Mouse (Mus musculus) left cerebral cortex, adult 9 months (tissue): ENCODE results near the gene Arhgap9.

Experiments used
- DNase-seq, 2 experiments: peaks; one replicate each; pipeline ENCODE4 v3.0.0; 2022; ENCODE audit warnings: low spot score in 2 of 2

Gene Arhgap9

GRCm38 (mm10) chr10:127321621-127322020 lies at the start of gene Arhgap9:
Gene Arhgap9 (plus strand): TSS chr10:127321964.
- DNase-seq, result no peak

GRCm38 (mm10) chr10:127272371-127272770 lies 49.4 kb upstream of the Arhgap9 start:
- no peak for DNase-seq

GRCm38 (mm10) chr10:127274261-127275022 lies 47.3 kb upstream of the Arhgap9 start:
- DNase-seq, result no peak

GRCm38 (mm10) chr10:127279730-127280129 lies 42.0 kb upstream of the Arhgap9 start:
- DNase-seq, result no peak

GRCm38 (mm10) chr10:127281316-127281715 lies 40.4 kb upstream of the Arhgap9 start:
- DNase-seq, result no peak

GRCm38 (mm10) chr10:127282620-127283215 lies 39.0 kb upstream of the Arhgap9 start:
- no peak for DNase-seq

- DNase-seq, result no peak
These were observed 37.6 kb upstream of the Arhgap9 start for GRCm38 (mm10) chr10:127284105-127284622.

- no peak for DNase-seq
These were observed 36.9 kb upstream of the Arhgap9 start for GRCm38 (mm10) chr10:127284724-127285500.

GRCm38 (mm10) chr10:127285644-127286043 lies 36.1 kb upstream of the Arhgap9 start:
- no peak for DNase-seq

- DNase-seq, result no peak
These were observed 35.6 kb upstream of the Arhgap9 start for GRCm38 (mm10) chr10:127286194-127286593.

GRCm38 (mm10) chr10:127286730-127287129 lies 35.0 kb upstream of the Arhgap9 start:
- DNase-seq, result no peak

- DNase-seq, result no peak
These were observed 34.4 kb upstream of the Arhgap9 start for GRCm38 (mm10) chr10:127287271-127287935.

- no peak for DNase-seq
These were observed 33.8 kb upstream of the Arhgap9 start for GRCm38 (mm10) chr10:127287936-127288293.

- peak in 1 of 2 experiments; percentile 50 for DNase-seq
These were observed 33.4 kb upstream of the Arhgap9 start for GRCm38 (mm10) chr10:127288328-127288799.

GRCm38 (mm10) chr10:127288800-127289572 lies 32.8 kb upstream of the Arhgap9 start, which contains the start of gene Mbd6:
Gene Mbd6 (minus strand): TSS chr10:127289018.
- peak; percentile 74 to 82 for DNase-seq

- DNase-seq, result peak in 1 of 2 experiments; percentile 39
These were observed 32.1 kb upstream of the Arhgap9 start for GRCm38 (mm10) chr10:127289573-127290191.

- DNase-seq, result peak; percentile 98 to 100
These were observed 31.3 kb upstream of the Arhgap9 start for GRCm38 (mm10) chr10:127290307-127290929.

- DNase-seq, result no peak
These were observed 30.6 kb upstream of the Arhgap9 start for GRCm38 (mm10) chr10:127290930-127291880.
